In genomic region chr2:26952866-26953265, GRCm38 (mm10) we compare ENCODE assay signal across 36 mouse cellular contexts. TPM values are rescaled to one million over a fixed set of nuclear protein-coding genes. Genes with fewer than 3 reads are reported as not detected.
"Had no signal": no experiment of that assay in that cellular context is flagged by ENCODE, and none has a peak within 500 bp of the region (broad histone marks: within the 10 kb centered on the region; RNA-seq: fewer than 3 reads in every experiment).

No protein-coding gene starts in this region.

- DNase-seq: gastrocnemius, adult 2 months; gastrocnemius, postnatal 10 days; gastrocnemius, postnatal 25 days; heart, adult 18-20 months; heart, postnatal 10 days; heart, postnatal 4 days; kidney, adult 18-20 months; kidney, adult 8-10 months; kidney, postnatal 10 days; kidney, postnatal 25 days; kidney, postnatal 4 days; liver; liver, embryonic 13.5 days; liver, postnatal 0 days had no signal

- H3K27me3 ChIP-seq: heart, embryonic 12.5 days; hindbrain, embryonic 12.5 days; intestine, embryonic 15.5 days; kidney, embryonic 15.5 days; limb, embryonic 12.5 days; liver, embryonic 13.5 days; liver, embryonic 15.5 days had no signal

- H3K4me1 ChIP-seq: heart, embryonic 10.5 days; heart, embryonic 12.5 days; hindbrain, embryonic 10.5 days; hindbrain, embryonic 12.5 days; intestine, embryonic 15.5 days; kidney, embryonic 15.5 days; limb, embryonic 10.5 days; limb, embryonic 12.5 days had no signal

- H3K4me3 ChIP-seq: gastrocnemius, adult 2 months; heart, embryonic 10.5 days; heart, embryonic 12.5 days; hindbrain, embryonic 10.5 days; hindbrain, embryonic 12.5 days; intestine, embryonic 15.5 days; kidney, embryonic 15.5 days; layer of hippocampus, adult 2 months; left cerebral cortex, adult 2 months; limb, embryonic 10.5 days; limb, embryonic 12.5 days; liver, embryonic 13.5 days; liver, embryonic 15.5 days had no signal

- H3K9ac ChIP-seq: heart, embryonic 12.5 days; hindbrain, embryonic 12.5 days; hindbrain, embryonic 14.5 days; intestine, embryonic 15.5 days; kidney, embryonic 15.5 days; limb, embryonic 12.5 days; liver, embryonic 13.5 days; liver, embryonic 15.5 days; liver, postnatal 0 days had no signal

- H3K4me2 ChIP-seq: heart, embryonic 12.5 days; hindbrain, embryonic 12.5 days; hindbrain, embryonic 14.5 days; intestine, embryonic 15.5 days; kidney, embryonic 15.5 days; limb, embryonic 12.5 days; liver, embryonic 11.5 days; liver, embryonic 13.5 days; liver, embryonic 15.5 days had no signal

- H3K9me3 ChIP-seq: heart, embryonic 10.5 days; heart, embryonic 12.5 days; hindbrain, embryonic 10.5 days; hindbrain, embryonic 12.5 days; intestine, embryonic 15.5 days; kidney, embryonic 15.5 days; limb, embryonic 10.5 days; limb, embryonic 12.5 days; liver, embryonic 13.5 days; liver, embryonic 15.5 days had no signal

- ATAC-seq: hindbrain, embryonic 16.5 days; inflammation-experienced regulatory T-cells, adult 6 months; intestine, embryonic 15.5 days; intestine, postnatal 0 days; liver, postnatal 0 days had no signal

- H3K27ac ChIP-seq: gastrocnemius, adult 2 months; heart, embryonic 10.5 days; hindbrain, embryonic 10.5 days; hindbrain, embryonic 12.5 days; hindbrain, embryonic 14.5 days; intestine, embryonic 15.5 days; kidney, embryonic 15.5 days; layer of hippocampus, adult 2 months; left cerebral cortex, adult 2 months; limb, embryonic 10.5 days; limb, embryonic 12.5 days; liver, embryonic 13.5 days; liver, embryonic 15.5 days had no signal

RNA-seq across cellular contexts. Expression of gene Stkld1, which starts 19.0 kb away (rescaled TPM):
- total RNA-seq: gastrocnemius, adult 2 months; gastrocnemius, postnatal 10 days; gastrocnemius, postnatal 25 days; gastrocnemius, postnatal 4 days; heart, adult 18-20 months; heart, adult 8-10 months; heart, postnatal 25 days; heart, postnatal 4 days had no signal
- polyA plus RNA-seq: heart, embryonic 14.5 days; hindbrain, embryonic 14.5 days; intestine, embryonic 15.5 days; kidney, embryonic 15.5 days had no signal

RNA-seq across cellular contexts. Expression of gene Adamts13, which starts 20.4 kb away (rescaled TPM):
- total RNA-seq: gastrocnemius, adult 2 months; gastrocnemius, postnatal 10 days; gastrocnemius, postnatal 25 days; granulocyte monocyte progenitor cell, adult 5-6 weeks; heart, adult 18-20 months; heart, adult 8-10 months; heart, postnatal 10 days; heart, postnatal 25 days; heart, postnatal 4 days had no signal
- polyA plus RNA-seq: heart, embryonic 12.5 days; heart, embryonic 14.5 days; heart, embryonic 16.5 days; hindbrain, embryonic 10.5 days; hindbrain, embryonic 12.5 days; hindbrain, embryonic 16.5 days; inflammation-experienced regulatory T-cells, adult 6 months had no signal
